Mouse (Mus musculus) embryonic facial prominence, embryonic 11.5 days (tissue): ENCODE data around the gene Frg2f1. TPM values are rescaled to one million over a fixed set of nuclear protein-coding genes. Genes with fewer than 3 reads are reported as not detected.

Experiments used
- ATAC-seq: fragments of 200-750 bp; cut with Nextera tagmentation; replicated peaks from 2 replicates; pipeline ENCODE4 v1.8.0; 2017; ENCODE audit warnings: low read depth; ENCODE audit not compliant: insufficient number of reproducible peaks, low FRiP score, low TSS enrichment
- DNase-seq: peaks from one replicate; pipeline ENCODE4 v3.0.0-alpha.2; 2015; ENCODE audit warnings: low spot score
- H3K27ac ChIP-seq: fragments of 300-500 bp; sonication (generic); replicated peaks from 2 replicates; pipeline ENCODE4 v1.5.1; 2014; ENCODE audit warnings: mild to moderate bottlenecking, low read depth, low read length, control low read depth
- H3K27me3 ChIP-seq: fragments of 300-500 bp; sonication (generic); 2 replicates; pipeline ENCODE4 v1.6.1; 2014; ENCODE audit warnings: mild to moderate bottlenecking, low read length, moderate library complexity, mixed read lengths; ENCODE audit not compliant: control insufficient read depth, insufficient read depth
- H3K36me3 ChIP-seq: fragments of 300-500 bp; sonication (generic); replicated peaks from 2 replicates; pipeline ENCODE4 v1.6.1; 2014; ENCODE audit warnings: low read depth, mild to moderate bottlenecking, low read length, moderate library complexity, mixed read lengths; ENCODE audit not compliant: control insufficient read depth, insufficient read depth
- H3K4me1 ChIP-seq: fragments of 300-500 bp; sonication (generic); 2 replicates; pipeline ENCODE4 v1.6.1; 2014; ENCODE audit warnings: low read length, mixed read lengths; ENCODE audit not compliant: control insufficient read depth, insufficient read depth
- H3K4me2 ChIP-seq: fragments of 300-500 bp; sonication (generic); 2 replicates; pipeline ENCODE4 v1.6.1; 2014; ENCODE audit warnings: low read depth, mild to moderate bottlenecking, control low read depth, low read length, moderate library complexity
- H3K4me3 ChIP-seq: fragments of 300-500 bp; sonication (generic); 2 replicates; pipeline ENCODE4 v1.5.1; 2014; ENCODE audit warnings: low read depth, low read length, control low read depth
- H3K9ac ChIP-seq: fragments of 300-500 bp; sonication (generic); replicated peaks from 2 replicates; pipeline ENCODE4 v1.6.1; 2014; ENCODE audit warnings: mild to moderate bottlenecking, control low read depth, low read length
- H3K9me3 ChIP-seq: fragments of 300-500 bp; sonication (generic); replicated peaks from 2 replicates; pipeline ENCODE4 v1.6.1; 2016; ENCODE audit warnings: mild to moderate bottlenecking, low read length, inconsistent platforms, mixed read lengths; ENCODE audit not compliant: control insufficient read depth
- WGBS: fragments of 180-500 bp; shearing (Covaris S2); extraction: QIAGEN DNeasy Blood & Tissue Kit; methylation state at CpG from one replicate; pipeline ENCODE4 v1.1.7; 2014; 5-methylcytosine and 5-hydroxymethylcytosine counted together
- polyA plus RNA-seq: library from polyadenylated mRNA; unstranded; fragments of >200 nt; fragmentation: Nextera tagmentation; extraction: Ambion mirVana; gene quantifications from 2 replicates; pipeline ENCODE4 v1.2.1, GENCODE M21; 2014

Frg2f1 gene
- polyA plus RNA-seq, 1 experiment from 2014 or later, result 3.0 TPM

DNA sequence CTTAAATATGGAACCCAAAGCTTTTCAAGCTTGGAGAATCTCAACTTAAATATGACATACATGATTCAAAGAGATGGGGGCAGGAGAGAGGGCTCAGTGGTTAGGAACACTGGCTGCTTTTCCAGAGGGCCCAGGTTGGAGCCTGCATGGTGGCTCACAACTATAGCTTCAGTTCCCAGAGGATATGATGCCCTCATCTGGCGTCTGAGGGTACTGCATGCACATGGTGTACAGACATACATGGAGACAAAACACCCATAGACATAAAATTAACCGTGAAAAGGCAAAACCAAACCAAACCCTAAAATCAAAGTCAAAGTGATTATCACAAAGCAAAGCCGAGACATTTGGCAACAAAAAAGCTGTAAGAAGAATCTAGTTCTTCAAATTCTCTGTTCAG is 48.5 kb downstream of the Frg2f1 start:
- no peak for ATAC-seq

DNA sequence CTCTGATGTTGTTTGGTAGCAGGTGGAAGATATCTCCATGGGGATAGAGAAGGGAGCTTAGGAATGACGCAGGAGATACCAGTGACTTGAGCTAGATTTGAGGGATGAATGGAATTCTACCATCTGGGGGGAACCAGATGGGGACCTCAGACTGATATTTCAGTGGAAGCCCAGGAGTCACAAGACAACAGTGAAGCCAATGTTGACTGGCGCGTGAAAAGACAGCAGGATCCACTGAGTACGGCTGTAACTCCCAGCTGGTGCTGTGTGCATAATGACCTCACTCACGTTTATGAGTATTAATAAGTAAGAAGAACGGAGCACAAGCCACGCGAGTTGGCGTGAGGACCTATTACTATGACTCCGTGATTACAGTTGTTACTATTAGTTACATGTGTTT is 49.7 kb downstream of the Frg2f1 start:
- Histone ChIP-seq H3K27ac (no peak overlapping the region), H3K9me3 (no peaks in the 10 kb centered on the region), H3K4me2 (no peak overlapping the region), H3K4me1 (no peaks in the 10 kb centered on the region), H3K27me3 (peaks cover 8% of the 10 kb centered on the region), H3K4me3 (no peak overlapping the region), H3K9ac (no peak overlapping the region), H3K36me3 (no peaks in the 10 kb centered on the region)
- ATAC-seq, result no peak
- no peak for DNase-seq
- WGBS, result 88% methylated on average over 10 of the region's 10 CpGs

More for the DNA sequence above, 48.5 kb downstream of the Frg2f1 start:
- H3K27me3 ChIP-seq, result peaks cover 8% of the 10 kb centered on the region
- no peaks in the 10 kb centered on the region for H3K9me3 ChIP-seq
- 73% methylated on average over 3 of the region's 3 CpGs for WGBS
- no peak overlapping the region for H3K4me3 ChIP-seq
- no peak overlapping the region for H3K4me2 ChIP-seq
- no peak overlapping the region for H3K9ac ChIP-seq
- no peak overlapping the region for H3K27ac ChIP-seq
- DNase-seq, result peak; percentile 59
- H3K36me3 ChIP-seq, result no peaks in the 10 kb centered on the region
- no peaks in the 10 kb centered on the region for H3K4me1 ChIP-seq

DNA sequence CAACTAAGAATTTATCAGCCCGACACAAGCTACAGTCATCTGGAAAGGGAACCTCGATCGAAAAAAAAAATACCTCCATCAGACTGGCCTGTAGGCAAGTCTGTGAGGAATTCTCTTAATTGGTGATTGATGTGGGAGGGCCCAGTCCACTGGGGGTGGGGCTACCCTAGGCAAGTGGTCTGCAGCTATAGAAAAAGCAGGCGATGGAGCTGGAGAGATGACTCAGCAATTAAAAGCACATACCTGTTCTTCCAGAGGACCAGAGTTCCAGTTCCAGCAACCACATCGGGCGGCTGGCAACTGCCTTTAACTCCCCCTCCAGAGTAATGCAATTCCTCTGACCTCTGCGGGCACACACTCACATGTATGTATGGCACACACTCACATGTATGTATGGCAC is 54.4 kb downstream of the Frg2f1 start:
- H3K9me3 ChIP-seq, result no peaks in the 10 kb centered on the region
- H3K27ac ChIP-seq, result no peak overlapping the region
- H3K4me2 ChIP-seq, result no peak overlapping the region
- H3K4me1 ChIP-seq, result no peaks in the 10 kb centered on the region
- 70% methylated on average over 7 of the region's 7 CpGs for WGBS
- no peak overlapping the region for H3K9ac ChIP-seq
- H3K27me3 ChIP-seq, result no peaks in the 10 kb centered on the region
- no peak for ATAC-seq
- no peak overlapping the region for H3K4me3 ChIP-seq
- H3K36me3 ChIP-seq, result no peaks in the 10 kb centered on the region
- no peak for DNase-seq

DNA sequence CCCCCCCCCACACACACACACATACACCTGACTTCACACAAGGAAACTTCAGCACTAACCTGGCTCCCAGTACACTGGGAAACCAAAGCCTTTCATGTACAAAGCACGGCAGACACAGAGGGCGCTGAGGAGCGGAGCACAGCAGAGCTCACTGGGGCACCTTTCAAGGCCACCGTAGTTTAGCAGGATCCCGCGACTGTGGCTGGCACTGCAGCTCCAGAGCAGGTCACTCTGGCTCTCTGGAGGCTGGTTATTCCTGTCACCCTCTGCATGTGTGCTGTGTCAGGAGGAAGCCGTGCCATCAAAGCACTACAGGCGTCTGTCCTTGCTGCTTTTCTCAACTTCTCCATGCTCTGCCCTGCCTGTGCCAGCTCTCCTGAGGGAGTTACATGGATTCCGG is 56.3 kb downstream of the Frg2f1 start:
- Histone ChIP-seq H3K4me1 (no peaks in the 10 kb centered on the region), H3K4me3 (no peak overlapping the region), H3K27ac (no peak overlapping the region), H3K36me3 (no peaks in the 10 kb centered on the region), H3K9ac (no peak overlapping the region), H3K27me3 (no peaks in the 10 kb centered on the region), H3K4me2 (no peak overlapping the region), H3K9me3 (no peaks in the 10 kb centered on the region)
- DNase-seq (no peak), ATAC-seq (no peak)
- 56% methylated on average over 9 of the region's 9 CpGs for WGBS

Other genes starting within 250 kb of the Frg2f1 start
- gene Ybx1, start 244.9 kb downstream of the Frg2f1 start, polyA plus RNA-seq, result 1,287 and 1,398 TPM in 2 replicates
- 153 and 157 TPM in 2 replicates for gene Ppih, start 219.0 kb downstream of the Frg2f1 start, polyA plus RNA-seq
- 6.7 and 7.7 TPM in 2 replicates for gene Ccdc30, start 124.0 kb downstream of the Frg2f1 start, polyA plus RNA-seq
- gene Ppcs, start 117.1 kb downstream of the Frg2f1 start, polyA plus RNA-seq, result 32.5 and 34.3 TPM in 2 replicates
- not detected in 2 replicates for gene Zmynd12, start 116.7 kb downstream of the Frg2f1 start, polyA plus RNA-seq
- gene Rimkla, start 46.9 kb downstream of the Frg2f1 start, polyA plus RNA-seq, result 2.2 and 2.7 TPM in 2 replicates
- gene Foxj3, start 2.5 kb downstream of the Frg2f1 start, polyA plus RNA-seq, result 25.7 and 30.9 TPM in 2 replicates
- not detected in 2 replicates for gene Guca2a, start 98.2 kb upstream of the Frg2f1 start, polyA plus RNA-seq
- not detected in 2 replicates for gene Guca2b, start 119.4 kb upstream of the Frg2f1 start, polyA plus RNA-seq
- 1.6 and 2.4 TPM in 2 replicates for gene Hivep3, start 194.3 kb upstream of the Frg2f1 start, polyA plus RNA-seq